Mouse (Mus musculus) telencephalon, adult 2 months (tissue): Measurements from ENCODE around the gene Pax3.

Experiments
- DNase-seq: peaks from one replicate; pipeline ENCODE4 v3.0.0-alpha.2; 2011; ENCODE audit warnings: low read depth, low spot score

Pax3 gene

GRCm38 (mm10) chr1:78088646-78089045 lies 108.3 kb downstream of the Pax3 start:
- DNase-seq = no peak

GRCm38 (mm10) chr1:78081761-78082160 lies 115.2 kb downstream of the Pax3 start:
- no peak for DNase-seq

GRCm38 (mm10) chr1:78060850-78061249 lies 136.1 kb downstream of the Pax3 start:
- DNase-seq = no peak

GRCm38 (mm10) chr1:78057939-78058338 lies 139.0 kb downstream of the Pax3 start:
- DNase-seq = no peak

GRCm38 (mm10) chr1:78053677-78054076 lies 143.3 kb downstream of the Pax3 start:
- DNase-seq = no peak
